Mouse (Mus musculus): ENCODE data around the gene Slc25a3. TPM values are rescaled to one million over a fixed set of nuclear protein-coding genes. Genes with fewer than 3 reads are reported as not detected.

Slc25a3 gene
- polyA plus RNA-seq, 1 experiment from 2014 or later = 470 TPM

GRCm38 (mm10) chr10:91161006-91161405 lies 37.1 kb upstream of the Slc25a3 start:
- H3K27ac ChIP-seq (ENCODE audit: low read depth) = no peak overlapping the region
- DNase-seq (no peak), ATAC-seq (ENCODE audit: insufficient read depth) (no peak)
- peaks cover 92% of the 10 kb centered on the region for H3K36me3 ChIP-seq (ENCODE audit: insufficient read depth)
- no peaks in the 10 kb centered on the region for H3K9me3 ChIP-seq (ENCODE audit: low read depth, low read length)
- 91% methylated on average over 5 of the region's 5 CpGs for WGBS
- H3K4me3 ChIP-seq (ENCODE audit: low read depth, low read length) = no peak overlapping the region
- no peak overlapping the region for H3K9ac ChIP-seq
- no peak for TF ChIP-seq CTCF (IDR thresholded peaks at IDR 0.05; ENCODE audit: low read depth)
- H3K4me1 ChIP-seq (ENCODE audit: insufficient read depth) = no peaks in the 10 kb centered on the region
- no peak overlapping the region for H3K4me2 ChIP-seq
- no peaks in the 10 kb centered on the region for H3K27me3 ChIP-seq (ENCODE audit: insufficient read depth, low read length)

GRCm38 (mm10) chr10:91158442-91158841 lies 34.6 kb upstream of the Slc25a3 start:
- no peak for TF ChIP-seq CTCF (IDR thresholded peaks at IDR 0.05; ENCODE audit: low read depth)
- H3K27ac ChIP-seq (ENCODE audit: low read depth) = no peak overlapping the region
- no peak overlapping the region for H3K9ac ChIP-seq
- H3K27me3 ChIP-seq (ENCODE audit: insufficient read depth, low read length) = no peaks in the 10 kb centered on the region
- DNase-seq = no peak
- ATAC-seq (ENCODE audit: insufficient read depth) = 0 out of 2 replicates have a peak, but pooled peaks have one; percentile 25
- peaks cover 97% of the 10 kb centered on the region for H3K36me3 ChIP-seq (ENCODE audit: insufficient read depth)
- no peaks in the 10 kb centered on the region for H3K4me1 ChIP-seq (ENCODE audit: insufficient read depth)
- no peak overlapping the region for H3K4me2 ChIP-seq
- H3K9me3 ChIP-seq (ENCODE audit: low read depth, low read length) = no peaks in the 10 kb centered on the region
- no peak overlapping the region for H3K4me3 ChIP-seq (ENCODE audit: low read depth, low read length)
- 75% methylated on average over 8 of the region's 8 CpGs for WGBS

GRCm38 (mm10) chr10:91156338-91156737 lies 32.5 kb upstream of the Slc25a3 start:
- ATAC-seq (ENCODE audit: insufficient read depth) (peak; percentile 21; the same call in 1 of the 2 replicates), DNase-seq (no peak)
- H3K36me3 ChIP-seq (ENCODE audit: insufficient read depth) = peaks cover 95% of the 10 kb centered on the region
- 74% methylated on average over 6 of the region's 6 CpGs for WGBS
- no peaks in the 10 kb centered on the region for H3K4me1 ChIP-seq (ENCODE audit: insufficient read depth)
- H3K27ac ChIP-seq (ENCODE audit: low read depth) = no peak overlapping the region
- no peak overlapping the region for H3K9ac ChIP-seq
- no peaks in the 10 kb centered on the region for H3K9me3 ChIP-seq (ENCODE audit: low read depth, low read length)
- H3K4me2 ChIP-seq = no peak overlapping the region
- no peaks in the 10 kb centered on the region for H3K27me3 ChIP-seq (ENCODE audit: insufficient read depth, low read length)
- TF ChIP-seq CTCF (IDR thresholded peaks at IDR 0.05; ENCODE audit: low read depth) = no peak
- no peak overlapping the region for H3K4me3 ChIP-seq (ENCODE audit: low read depth, low read length)

- ATAC-seq (ENCODE audit: insufficient read depth) = no peak
- TF ChIP-seq CTCF (IDR thresholded peaks at IDR 0.05; ENCODE audit: low read depth) = no peak
- DNase-seq = no peak
- Histone ChIP-seq H3K36me3 (ENCODE audit: insufficient read depth) (peaks cover 97% of the 10 kb centered on the region), H3K9me3 (ENCODE audit: low read depth, low read length) (no peaks in the 10 kb centered on the region), H3K4me3 (ENCODE audit: low read depth, low read length) (no peak overlapping the region), H3K27me3 (ENCODE audit: insufficient read depth, low read length) (no peaks in the 10 kb centered on the region), H3K9ac (no peak overlapping the region), H3K4me2 (no peak overlapping the region), H3K27ac (ENCODE audit: low read depth) (no peak overlapping the region), H3K4me1 (ENCODE audit: insufficient read depth) (no peaks in the 10 kb centered on the region)
- 88% methylated on average over 10 of the region's 10 CpGs for WGBS
These were observed 30.1 kb upstream of the Slc25a3 start for GRCm38 (mm10) chr10:91153894-91154503.

GRCm38 (mm10) chr10:91145413-91145812 lies 21.6 kb upstream of the Slc25a3 start:
- no peak overlapping the region for H3K4me3 ChIP-seq (ENCODE audit: low read depth, low read length)
- H3K9me3 ChIP-seq (ENCODE audit: low read depth, low read length) = no peaks in the 10 kb centered on the region
- H3K4me1 ChIP-seq (ENCODE audit: insufficient read depth) = no peaks in the 10 kb centered on the region
- H3K27ac ChIP-seq (ENCODE audit: low read depth) = no peak overlapping the region
- DNase-seq (no peak), ATAC-seq (ENCODE audit: insufficient read depth) (no peak; the same call in 1 of the 2 replicates)
- H3K27me3 ChIP-seq (ENCODE audit: insufficient read depth, low read length) = no peaks in the 10 kb centered on the region
- peaks cover 54% of the 10 kb centered on the region for H3K36me3 ChIP-seq (ENCODE audit: insufficient read depth)
- no peak overlapping the region for H3K9ac ChIP-seq
- H3K4me2 ChIP-seq = no peak overlapping the region
- 97% methylated on average over 7 of the region's 7 CpGs for WGBS
- TF ChIP-seq CTCF (IDR thresholded peaks at IDR 0.05; ENCODE audit: low read depth) = no peak

- Histone ChIP-seq H3K9ac (no peak overlapping the region), H3K4me2 (no peak overlapping the region), H3K27ac (ENCODE audit: low read depth) (no peak overlapping the region), H3K9me3 (ENCODE audit: low read depth, low read length) (no peaks in the 10 kb centered on the region), H3K36me3 (ENCODE audit: insufficient read depth) (peaks cover 36% of the 10 kb centered on the region), H3K4me1 (ENCODE audit: insufficient read depth) (no peaks in the 10 kb centered on the region), H3K4me3 (ENCODE audit: low read depth, low read length) (no peak overlapping the region), H3K27me3 (ENCODE audit: insufficient read depth, low read length) (no peaks in the 10 kb centered on the region)
- 63% methylated on average over 18 of the region's 18 CpGs for WGBS
- DNase-seq (no peak), ATAC-seq (ENCODE audit: insufficient read depth) (peak; percentile 35)
- peak; percentile 31 for TF ChIP-seq CTCF (IDR thresholded peaks at IDR 0.05; ENCODE audit: low read depth)
These were observed 19.7 kb upstream of the Slc25a3 start for GRCm38 (mm10) chr10:91143313-91144230.

GRCm38 (mm10) chr10:91142654-91143191 lies 18.9 kb upstream of the Slc25a3 start:
- Histone ChIP-seq H3K4me1 (ENCODE audit: insufficient read depth) (no peaks in the 10 kb centered on the region), H3K4me2 (no peak overlapping the region), H3K27me3 (ENCODE audit: insufficient read depth, low read length) (no peaks in the 10 kb centered on the region), H3K9me3 (ENCODE audit: low read depth, low read length) (no peaks in the 10 kb centered on the region), H3K36me3 (ENCODE audit: insufficient read depth) (peaks cover 31% of the 10 kb centered on the region), H3K27ac (ENCODE audit: low read depth) (no peak overlapping the region), H3K4me3 (ENCODE audit: low read depth, low read length) (no peak overlapping the region), H3K9ac (no peak overlapping the region)
- 73% methylated on average over 10 of the region's 10 CpGs for WGBS
- ATAC-seq (ENCODE audit: insufficient read depth) (no peak), DNase-seq (no peak)
- peak; percentile 27; the same call in 1 of the 2 replicates for TF ChIP-seq CTCF (IDR thresholded peaks at IDR 0.05; ENCODE audit: low read depth)

All from lung, embryonic 14.5 days (tissue).